Mouse (Mus musculus) liver, embryonic 13.5 days (tissue): ENCODE data around the gene BC048403. TPM values are rescaled to one million over a fixed set of nuclear protein-coding genes. Genes with fewer than 3 reads are reported as not detected.

Experiments
- ATAC-seq: fragments of 200-750 bp; cut with Nextera tagmentation; 2 replicates; pipeline ENCODE4 v1.8.0; 2017; ENCODE audit warnings: low read depth, mild to moderate bottlenecking, moderate number of reproducible peaks, moderate library complexity
- DNase-seq: peaks from one replicate; pipeline ENCODE4 v3.0.0; 2022
- H3K27ac ChIP-seq: fragments of 300-500 bp; sonication (generic); 2 replicates; pipeline ENCODE4 v1.5.1; 2015; ENCODE audit warnings: moderate library complexity, mild to moderate bottlenecking, inconsistent platforms
- H3K27me3 ChIP-seq: fragments of 300-500 bp; sonication (generic); 2 replicates; pipeline ENCODE4 v1.6.1; 2015; ENCODE audit warnings: mild to moderate bottlenecking, inconsistent platforms
- H3K36me3 ChIP-seq: fragments of 300-500 bp; sonication (generic); 2 replicates; pipeline ENCODE4 v1.6.1; 2015; ENCODE audit warnings: mild to moderate bottlenecking, inconsistent platforms
- H3K4me1 ChIP-seq: fragments of 300-500 bp; sonication (generic); replicated peaks from 2 replicates; pipeline ENCODE4 v1.6.1; 2015; ENCODE audit warnings: inconsistent platforms
- H3K4me2 ChIP-seq: fragments of 300-500 bp; sonication (generic); 2 replicates; pipeline ENCODE4 v1.6.1; 2015; ENCODE audit warnings: inconsistent platforms, mild to moderate bottlenecking, moderate library complexity
- H3K4me3 ChIP-seq: fragments of 300-500 bp; sonication (generic); replicated peaks from 2 replicates; pipeline ENCODE4 v1.5.1; 2015; ENCODE audit warnings: mild to moderate bottlenecking, inconsistent platforms
- H3K9ac ChIP-seq: fragments of 300-500 bp; sonication (generic); 2 replicates; pipeline ENCODE4 v1.6.1; 2015; ENCODE audit warnings: mild to moderate bottlenecking, inconsistent platforms
- H3K9me3 ChIP-seq: fragments of 300-500 bp; sonication (generic); replicated peaks from 2 replicates; pipeline ENCODE4 v1.6.1; 2016; ENCODE audit warnings: inconsistent platforms
- WGBS: fragments of 180-500 bp; shearing (Covaris S2); methylation state at CpG from one replicate; pipeline ENCODE4 v1.1.7; 2015; ENCODE audit not compliant: insufficient replicate concordance; 5-methylcytosine and 5-hydroxymethylcytosine counted together
- polyA plus RNA-seq: library from polyadenylated mRNA; unstranded; fragments of >200 nt; fragmentation: Nextera tagmentation; extraction: Ambion mirVana; gene quantifications from 2 replicates; pipeline ENCODE4 v1.2.1, GENCODE M21; 2015

BC048403 gene
- polyA plus RNA-seq, 1 experiment from 2014 or later = 1.6 TPM

DNA sequence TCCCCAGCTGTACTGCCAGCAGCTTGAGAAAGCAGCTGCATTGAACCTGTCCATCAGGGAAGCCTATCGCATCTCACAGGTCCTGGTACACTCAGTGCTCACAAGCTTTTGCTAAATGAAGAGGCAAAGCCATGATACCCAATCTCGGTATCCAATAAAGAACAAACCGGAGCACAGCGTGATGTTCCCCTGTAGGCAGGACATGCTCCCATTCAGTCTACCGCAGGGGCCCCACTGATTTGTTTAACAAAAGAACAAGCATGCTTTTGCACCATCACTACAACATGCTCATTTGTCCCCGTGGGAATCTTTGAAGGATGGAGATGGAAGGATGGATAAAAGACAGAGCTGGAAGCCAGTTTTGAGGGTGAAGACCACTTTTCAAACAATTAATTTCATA, 50.3 kb downstream of the BC048403 start:
- ATAC-seq (no peak), DNase-seq (no peak)
- Histone ChIP-seq H3K4me1 (no peaks in the 10 kb centered on the region), H3K27ac (no peak overlapping the region), H3K36me3 (peaks cover 3% of the 10 kb centered on the region; the same call in 1 of the 2 replicates), H3K9ac (no peak overlapping the region), H3K9me3 (no peaks in the 10 kb centered on the region), H3K4me3 (no peak overlapping the region), H3K27me3 (no peaks in the 10 kb centered on the region), H3K4me2 (no peak overlapping the region)
- WGBS = 71% methylated on average over 6 of the region's 6 CpGs

DNA sequence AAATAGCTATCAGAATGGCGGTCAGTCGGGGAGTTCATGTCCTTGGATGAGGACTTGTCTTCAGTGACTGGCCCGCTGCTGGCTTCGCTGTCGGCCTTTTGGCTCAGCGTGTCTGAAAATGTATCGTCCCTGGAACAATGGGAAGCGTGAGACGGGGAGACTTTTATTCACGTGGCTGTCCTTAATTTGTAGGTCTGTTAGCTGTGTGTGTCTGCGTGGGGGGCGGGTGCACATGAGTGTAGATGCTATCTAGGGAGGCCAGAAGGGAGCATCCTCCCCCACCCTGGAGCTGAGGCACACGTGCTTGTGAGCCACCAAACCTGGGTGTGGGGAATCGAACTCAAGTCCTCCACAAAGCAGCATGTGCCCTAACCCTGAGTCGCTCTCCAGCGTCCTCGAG, 52.9 kb downstream of the BC048403 start:
- DNase-seq (no peak), ATAC-seq (no peak)
- H3K27me3 ChIP-seq = no peaks in the 10 kb centered on the region
- H3K4me3 ChIP-seq = no peak overlapping the region
- no peak overlapping the region for H3K4me2 ChIP-seq
- WGBS = 79% methylated on average over 17 of the region's 17 CpGs
- 0 out of 2 replicates have a peak, but pooled peaks cover 4% of the 10 kb centered on the region for H3K4me1 ChIP-seq
- no peaks in the 10 kb centered on the region for H3K9me3 ChIP-seq
- no peak overlapping the region for H3K27ac ChIP-seq
- no peak overlapping the region for H3K9ac ChIP-seq
- no peaks in the 10 kb centered on the region for H3K36me3 ChIP-seq

DNA sequence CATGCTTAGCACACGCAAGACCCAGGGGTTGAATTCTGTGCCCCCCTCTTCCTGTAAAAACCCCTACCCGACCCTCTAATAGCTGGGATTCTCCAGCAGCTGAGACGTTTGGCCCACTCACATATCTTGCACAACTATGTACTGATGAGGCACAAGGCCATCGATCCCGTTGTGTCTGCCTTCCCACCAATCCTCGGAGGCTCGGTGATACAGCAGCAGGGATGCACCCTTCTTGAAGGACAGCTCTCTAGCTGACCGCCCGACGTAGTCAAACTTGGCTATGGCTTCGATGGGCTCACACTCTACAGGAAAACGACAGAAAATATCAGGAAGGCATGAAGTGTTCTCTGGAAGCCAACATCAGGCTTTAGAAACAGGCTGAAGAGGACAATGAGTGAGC, 54.7 kb downstream of the BC048403 start:
- H3K4me2 ChIP-seq = no peak overlapping the region
- no peak overlapping the region for H3K4me3 ChIP-seq
- DNase-seq (no peak), ATAC-seq (no peak)
- H3K9me3 ChIP-seq = no peaks in the 10 kb centered on the region
- 71% methylated on average over 12 of the region's 12 CpGs for WGBS
- H3K27ac ChIP-seq = no peak overlapping the region
- H3K9ac ChIP-seq = no peak overlapping the region
- no peaks in the 10 kb centered on the region for H3K36me3 ChIP-seq
- H3K27me3 ChIP-seq = no peaks in the 10 kb centered on the region
- 0 out of 2 replicates have a peak, but pooled peaks cover 4% of the 10 kb centered on the region for H3K4me1 ChIP-seq

DNA sequence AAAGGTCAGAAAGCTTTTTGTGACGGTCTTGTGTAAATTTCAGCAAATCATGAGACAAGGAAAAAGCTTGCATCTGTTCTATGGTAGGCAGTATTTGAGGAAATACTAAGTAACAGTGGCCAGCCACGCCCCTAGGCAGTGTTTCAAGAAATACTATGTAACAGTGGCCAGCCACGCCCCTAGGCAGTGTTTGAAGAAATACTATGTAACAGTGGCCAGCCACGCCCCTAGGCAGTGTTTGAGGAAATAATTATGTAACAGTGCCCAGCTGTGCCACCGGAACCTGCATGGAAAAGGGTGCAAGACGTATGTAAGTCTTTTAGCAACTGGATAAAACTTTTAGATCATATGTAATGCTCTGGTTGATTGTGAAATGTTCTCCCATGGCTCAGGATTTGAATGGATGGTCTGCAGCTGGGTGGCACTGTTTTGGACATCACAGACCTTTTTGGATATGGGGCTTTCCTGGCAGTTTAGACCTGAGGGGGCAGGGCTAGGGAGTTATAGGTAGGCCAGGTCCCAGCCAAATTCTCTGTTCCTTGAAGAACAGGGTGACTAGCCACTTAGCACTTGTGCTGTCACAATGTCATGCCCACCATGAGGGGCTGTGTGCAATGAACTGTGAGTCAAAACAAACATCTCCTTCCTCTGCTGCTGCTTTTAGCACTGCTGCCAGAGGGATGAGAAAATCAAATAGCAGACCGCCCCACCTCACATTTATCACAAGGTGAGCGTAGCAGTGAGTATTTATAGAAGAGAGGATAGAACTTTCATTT, 56.5 kb downstream of the BC048403 start:
- no peak overlapping the region for H3K9ac ChIP-seq
- H3K27me3 ChIP-seq = no peaks in the 10 kb centered on the region
- 0 out of 2 replicates have a peak, but pooled peaks cover 4% of the 10 kb centered on the region for H3K4me1 ChIP-seq
- DNase-seq (peak; percentile 24), ATAC-seq (peak; percentile 72)
- no peaks in the 10 kb centered on the region for H3K36me3 ChIP-seq
- no peak overlapping the region for H3K4me2 ChIP-seq
- H3K27ac ChIP-seq = no peak overlapping the region
- H3K9me3 ChIP-seq = no peaks in the 10 kb centered on the region
- H3K4me3 ChIP-seq = no peak overlapping the region
- WGBS = 45% methylated on average over 8 of the region's 8 CpGs

DNA sequence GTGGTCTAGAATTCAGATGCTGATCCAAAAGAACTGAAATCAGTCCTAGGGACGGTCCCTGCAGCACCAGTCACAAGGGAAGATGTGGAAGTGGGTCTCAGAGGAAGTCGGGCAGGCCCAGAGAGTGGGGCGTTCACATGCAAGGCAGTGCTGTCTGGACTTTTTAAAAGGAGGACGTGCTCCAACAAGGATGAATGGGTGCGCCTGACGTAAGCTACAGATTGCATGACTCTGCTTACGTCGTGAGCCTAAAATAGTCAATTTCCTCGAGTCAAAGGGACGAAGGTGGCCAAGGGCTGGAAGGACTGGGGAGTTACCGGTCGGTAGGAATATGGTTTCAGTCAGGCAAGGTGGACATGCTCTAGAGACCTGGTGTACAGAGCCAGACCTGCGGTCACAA, 60.3 kb downstream of the BC048403 start:
- DNase-seq = no peak
- Histone ChIP-seq H3K4me2 (no peak overlapping the region), H3K27me3 (no peaks in the 10 kb centered on the region), H3K9ac (no peak overlapping the region), H3K4me1 (0 out of 2 replicates have a peak, but pooled peaks cover 4% of the 10 kb centered on the region), H3K4me3 (no peak overlapping the region), H3K27ac (no peak overlapping the region), H3K9me3 (no peaks in the 10 kb centered on the region), H3K36me3 (no peaks in the 10 kb centered on the region)
- no peak for ATAC-seq
- WGBS = 72% methylated on average over 13 of the region's 13 CpGs

Other genes starting within 250 kb of the BC048403 start
- gene Tbk1, start 153.2 kb upstream of the BC048403 start, polyA plus RNA-seq = 18.4 and 22.7 TPM in 2 replicates
- 39.9 and 50.2 TPM in 2 replicates for gene Xpot, start 113.6 kb upstream of the BC048403 start, polyA plus RNA-seq
- 0.07 TPM in 1 of 2 replicates, not detected in the other for gene D930020B18Rik, start 98.3 kb upstream of the BC048403 start, polyA plus RNA-seq